Mouse (Mus musculus) liver, embryonic 14 days (tissue): Measurements from ENCODE around the gene P2rx1. TPM values are rescaled to one million over a fixed set of nuclear protein-coding genes. Genes with fewer than 3 reads are reported as not detected.

Experiments
- polyA plus RNA-seq: library from polyadenylated mRNA; depleted of rRNA; stranded (reverse); fragments of >200 nt; gene quantifications from 2 replicates; pipeline ENCODE4 v1.2.3, GENCODE M21; 2012; rRNA removed

P2rx1 gene
- polyA plus RNA-seq: 4.5 and 5.4 TPM in 2 replicates

DNA sequence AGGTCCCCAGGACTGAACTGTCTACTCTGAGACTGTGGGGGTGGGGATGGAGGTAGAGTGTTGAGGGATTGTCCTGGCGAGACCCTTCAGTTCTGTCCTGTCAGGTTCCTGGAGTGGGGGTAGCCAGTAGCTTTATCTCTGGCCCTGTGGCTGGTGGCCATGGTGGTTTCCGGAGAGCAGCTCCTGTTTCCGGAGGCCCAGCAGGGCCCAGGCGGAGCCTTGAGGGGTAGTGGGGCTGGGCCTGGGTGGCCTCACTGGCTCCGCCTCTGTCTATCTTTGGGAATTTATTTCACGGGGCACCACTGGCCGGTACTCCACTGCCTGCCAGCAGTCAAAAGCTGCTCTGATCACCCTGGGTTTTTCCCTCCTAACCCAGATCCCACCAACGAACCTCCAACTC, at the start of gene P2rx1:
P2rx1 (plus strand) TSS at position 333 of the 400 bp plus-strand sequence.

GRCm38 (mm10) chr11:72961072-72961980, 37.6 kb upstream of the P2rx1 start, which contains the start of gene Atp2a3:
Gene Atp2a3, plus strand, starts transcription at chr11:72961169.

GRCm38 (mm10) chr11:73018471-73019146, 19.7 kb downstream of the P2rx1 start, which contains the start of gene Camkk1:
Gene Camkk1, plus strand, starts transcription at chr11:73019008.

DNA sequence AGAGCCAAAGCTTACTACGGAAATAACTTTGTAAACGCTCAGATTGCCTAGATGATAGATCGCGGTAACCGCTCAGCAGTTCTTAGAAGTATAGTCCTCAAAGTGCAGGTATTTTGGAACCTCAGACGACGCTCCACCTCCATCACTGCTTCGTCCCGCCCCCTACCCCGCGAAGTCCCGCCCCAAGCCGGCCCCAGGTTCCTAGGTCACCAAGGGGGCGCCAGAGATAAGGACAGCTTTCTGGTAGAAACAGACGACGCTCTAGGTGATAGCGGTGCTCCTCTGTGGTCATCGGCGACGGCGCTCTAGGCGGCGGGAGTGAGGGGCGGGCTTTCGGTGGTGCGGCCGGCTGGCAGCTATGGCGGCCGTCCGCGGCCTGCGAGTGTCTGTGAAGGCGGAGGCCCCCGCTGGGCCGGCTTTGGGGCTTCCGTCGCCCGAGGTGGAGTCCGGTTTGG, 48.7 kb downstream of the P2rx1 start, which contains the start of gene Ncbp3:
Ncbp3 (plus strand) TSS at position 242 of the 455 bp plus-strand sequence.

Other genes starting within 250 kb of the P2rx1 start
- gene Cyb5d2, start 203.0 kb upstream of the P2rx1 start, polyA plus RNA-seq: 1.9 and 2.4 TPM in 2 replicates
- 4.7 and 5.7 TPM in 2 replicates for gene Zzef1, start 202.9 kb upstream of the P2rx1 start, polyA plus RNA-seq
- 6.0 and 7.0 TPM in 2 replicates for gene Atp2a3, start 37.9 kb upstream of the P2rx1 start, polyA plus RNA-seq
- gene Camkk1, start 19.9 kb downstream of the P2rx1 start, polyA plus RNA-seq: 0.67 and 0.74 TPM in 2 replicates
- 2.7 TPM in 2 replicates for gene Ncbp3, start 48.7 kb downstream of the P2rx1 start, polyA plus RNA-seq
- 0.01 TPM in 2 replicates for gene Itgae, start 91.5 kb downstream of the P2rx1 start, polyA plus RNA-seq
- 5.2 and 6.4 TPM in 2 replicates for gene Haspin, start 139.2 kb downstream of the P2rx1 start, polyA plus RNA-seq
- gene P2rx5, start 161.3 kb downstream of the P2rx1 start, polyA plus RNA-seq: 0.14 and 0.15 TPM in 2 replicates
- gene Emc6, start 177.9 kb downstream of the P2rx1 start, polyA plus RNA-seq: 36.7 and 44.0 TPM in 2 replicates
- 9.2 and 11.6 TPM in 2 replicates for gene Tax1bp3, start 178.0 kb downstream of the P2rx1 start, polyA plus RNA-seq
- gene Ctns, start 199.9 kb downstream of the P2rx1 start, polyA plus RNA-seq: 4.0 and 5.7 TPM in 2 replicates
- 1.5 and 1.8 TPM in 2 replicates for gene Shpk, start 200.4 kb downstream of the P2rx1 start, polyA plus RNA-seq
- 0.01 TPM in 1 of 2 replicates, not detected in the other for gene Trpv1, start 235.2 kb downstream of the P2rx1 start, polyA plus RNA-seq